Mouse (Mus musculus): ENCODE measurements at regions not wholly inside any gene's neighbourhood (a gene's known extent, or its start where the extent isn't known, plus 50 kb on each side); places are given as distances from the start of the nearest gene placed in this dataset.
"Not testable (repeated sequence)": the region's sequence is repeated elsewhere in the genome, so short reads cannot be mapped to it uniquely, and the experiment has no call there.

DNA sequence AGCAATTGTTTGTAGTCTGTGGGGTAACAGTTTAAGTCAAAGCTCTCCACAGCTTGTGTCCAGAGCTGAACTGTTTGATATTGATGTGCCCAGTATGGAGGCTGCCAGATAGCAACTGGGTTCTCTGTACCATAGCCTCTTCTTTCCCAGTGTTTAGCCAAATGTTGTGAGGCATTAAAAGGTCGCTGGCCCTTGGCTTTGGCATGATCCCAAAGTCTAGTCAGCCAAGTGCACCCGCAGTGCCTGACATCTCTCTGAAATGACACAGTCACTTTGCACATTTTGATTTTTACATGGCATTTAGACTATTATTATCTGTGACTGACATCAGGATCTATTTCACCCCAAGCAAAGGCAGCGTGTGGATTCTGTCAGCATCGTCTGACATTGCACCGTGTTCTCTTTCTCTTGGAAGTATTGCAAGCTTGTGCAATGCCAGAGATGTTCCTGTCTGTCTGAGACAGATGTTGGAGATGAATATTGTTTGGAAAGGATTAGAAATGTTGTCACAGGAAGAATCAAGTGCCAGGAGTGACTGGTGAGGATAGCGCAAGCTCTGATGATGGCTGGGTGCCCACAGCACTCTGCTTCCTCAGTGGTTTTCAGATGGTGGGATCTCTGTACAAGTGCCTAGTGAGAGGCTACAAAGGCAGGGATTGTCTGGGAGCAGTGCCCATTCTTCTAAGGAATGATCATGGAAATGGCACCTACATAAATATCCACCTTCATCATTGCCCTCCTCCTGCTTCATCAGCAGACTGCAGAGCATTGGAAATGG lies 289.3 kb upstream of the Shh start:
- no peak for DNase-seq

GRCm38 (mm10) chr5:28751821-28752220 lies 284.8 kb upstream of the Shh start:
- not testable (repeated sequence) for H3K36me3 ChIP-seq (ENCODE audit: control insufficient read depth, insufficient read depth, low read length); H3K27me3 ChIP-seq (replicated peaks; ENCODE audit: control insufficient read depth, insufficient read depth, low read length); H3K4me1 ChIP-seq (ENCODE audit: control insufficient read depth, insufficient read depth, low read length); H3K27ac ChIP-seq (ENCODE audit: insufficient read depth, low read depth, low read length); H3K4me3 ChIP-seq (ENCODE audit: insufficient read depth, low read depth, low read length); DNase-seq

More for the DNA sequence above, 289.3 kb upstream of the Shh start:
- Histone ChIP-seq H3K27ac (ENCODE audit: insufficient read depth, low read depth, low read length) (no peak overlapping the region), H3K4me1 (ENCODE audit: control insufficient read depth, insufficient read depth, low read length) (no peaks in the 10 kb centered on the region), H3K36me3 (ENCODE audit: control insufficient read depth, insufficient read depth, low read length) (no peaks in the 10 kb centered on the region), H3K27me3 (replicated peaks; ENCODE audit: control insufficient read depth, insufficient read depth, low read length) (no peaks in the 10 kb centered on the region), H3K4me3 (ENCODE audit: insufficient read depth, low read depth, low read length) (no peak overlapping the region)
- WGBS = 84% methylated on average over 6 of the region's 6 CpGs
- TF ChIP-seq CTCF (conservative IDR thresholded peaks at IDR 0.05; ENCODE audit: insufficient read depth, insufficient read length, low read depth, low read length) (no peak), POLR2A (IDR thresholded peaks at IDR 0.05; ENCODE audit: low read depth, low read length) (no peak)

DNA sequence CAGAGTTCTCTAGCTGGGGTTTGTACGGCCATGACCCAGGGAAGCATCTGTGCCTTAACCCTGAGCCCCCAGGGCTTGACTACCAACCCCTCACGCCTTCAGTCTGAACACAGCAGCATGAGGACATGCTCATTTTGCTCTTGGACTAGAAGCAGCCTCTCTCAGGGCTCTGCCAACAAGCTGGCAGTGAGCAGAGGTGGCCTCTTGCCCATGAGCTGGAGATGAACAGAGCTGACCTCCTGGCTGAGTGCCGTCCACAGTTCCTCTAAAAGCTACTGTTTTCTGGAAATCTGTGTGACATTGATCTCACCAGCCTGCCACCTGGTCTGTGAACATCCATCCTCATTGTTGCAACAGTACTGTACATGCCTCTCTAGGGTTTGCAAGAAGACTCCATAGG lies 267.7 kb upstream of the Shh start:
- 72% methylated on average over 3 of the region's 3 CpGs for WGBS
- no peak overlapping the region for H3K4me3 ChIP-seq (ENCODE audit: insufficient read depth, low read depth, low read length)
- no peak overlapping the region for H3K27ac ChIP-seq (ENCODE audit: insufficient read depth, low read depth, low read length)
- TF ChIP-seq CTCF (conservative IDR thresholded peaks at IDR 0.05; ENCODE audit: insufficient read depth, insufficient read length, low read depth, low read length) (no peak), POLR2A (IDR thresholded peaks at IDR 0.05; ENCODE audit: low read depth, low read length) (no peak)
- no peaks in the 10 kb centered on the region for H3K36me3 ChIP-seq (ENCODE audit: control insufficient read depth, insufficient read depth, low read length)
- no peak for DNase-seq
- no peaks in the 10 kb centered on the region for H3K27me3 ChIP-seq (replicated peaks; ENCODE audit: control insufficient read depth, insufficient read depth, low read length)
- H3K4me1 ChIP-seq (ENCODE audit: control insufficient read depth, insufficient read depth, low read length) = no peaks in the 10 kb centered on the region

DNA sequence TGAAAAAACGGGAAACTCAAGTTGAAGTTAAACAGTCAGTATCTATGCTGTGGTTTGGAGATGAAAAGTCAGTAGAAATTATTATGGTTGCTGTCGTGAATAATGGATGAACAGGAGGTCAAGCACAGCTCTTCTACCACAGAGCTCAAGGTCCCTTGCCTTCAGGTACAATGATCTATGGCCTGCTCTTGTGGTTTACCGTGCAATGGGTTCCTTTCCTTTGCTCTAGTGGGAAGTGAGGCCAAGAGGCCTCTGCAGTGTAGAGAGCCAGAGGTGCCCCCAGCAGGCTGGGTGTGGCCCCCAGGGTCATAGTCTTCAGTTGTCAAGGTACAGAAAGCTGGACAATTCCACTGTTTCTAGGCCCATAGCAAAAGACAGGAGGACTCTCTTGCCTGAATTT lies 255.0 kb upstream of the Shh start:
- no peak for DNase-seq
- Histone ChIP-seq H3K27me3 (replicated peaks; ENCODE audit: control insufficient read depth, insufficient read depth, low read length) (no peaks in the 10 kb centered on the region), H3K4me3 (ENCODE audit: insufficient read depth, low read depth, low read length) (no peak overlapping the region), H3K27ac (ENCODE audit: insufficient read depth, low read depth, low read length) (no peak overlapping the region), H3K36me3 (ENCODE audit: control insufficient read depth, insufficient read depth, low read length) (no peaks in the 10 kb centered on the region), H3K4me1 (ENCODE audit: control insufficient read depth, insufficient read depth, low read length) (no peaks in the 10 kb centered on the region)
- WGBS = 73% methylated on average over 3 of the region's 3 CpGs
- TF ChIP-seq POLR2A (IDR thresholded peaks at IDR 0.05; ENCODE audit: low read depth, low read length) = no peak
- TF ChIP-seq CTCF (conservative IDR thresholded peaks at IDR 0.05; ENCODE audit: insufficient read depth, insufficient read length, low read depth, low read length) = no peak

- Histone ChIP-seq H3K27me3 (replicated peaks; ENCODE audit: control insufficient read depth, insufficient read depth, low read length) (no peaks in the 10 kb centered on the region; the same call in 1 of the 2 replicates), H3K4me1 (ENCODE audit: control insufficient read depth, insufficient read depth, low read length) (no peaks in the 10 kb centered on the region), H3K27ac (ENCODE audit: insufficient read depth, low read depth, low read length) (no peak overlapping the region), H3K4me3 (ENCODE audit: insufficient read depth, low read depth, low read length) (no peak overlapping the region), H3K36me3 (ENCODE audit: control insufficient read depth, insufficient read depth, low read length) (no peaks in the 10 kb centered on the region)
- no peak for DNase-seq
- no peak for TF ChIP-seq POLR2A (IDR thresholded peaks at IDR 0.05; ENCODE audit: low read depth, low read length)
- TF ChIP-seq CTCF (conservative IDR thresholded peaks at IDR 0.05; ENCODE audit: insufficient read depth, insufficient read length, low read depth, low read length) = no peak
- 91% methylated on average over 4 of the region's 4 CpGs for WGBS
Measured at GRCm38 (mm10) chr5:28714978-28715377, 247.9 kb upstream of the Shh start.

DNA sequence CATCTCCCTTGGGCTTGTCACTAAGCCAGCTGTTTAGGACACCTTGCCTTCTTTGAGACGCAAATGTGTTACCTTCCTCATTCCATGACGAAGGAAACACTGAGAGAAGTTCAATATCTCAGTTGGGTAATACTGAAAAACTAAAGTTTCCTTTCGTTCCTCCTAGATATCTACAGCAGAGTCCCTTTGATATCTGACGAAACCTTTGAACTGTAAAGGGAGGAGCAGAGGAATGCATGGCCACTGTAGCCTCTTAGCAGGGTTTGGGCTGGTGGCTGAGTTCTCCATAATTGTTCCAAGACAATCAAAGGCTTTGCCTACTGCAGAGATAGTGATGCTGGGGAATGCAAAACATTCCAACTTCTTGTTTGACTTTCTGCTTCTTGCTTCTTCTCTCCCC lies 243.5 kb upstream of the Shh start:
- DNase-seq = no peak
- TF ChIP-seq POLR2A (IDR thresholded peaks at IDR 0.05; ENCODE audit: low read depth, low read length) (no peak), CTCF (conservative IDR thresholded peaks at IDR 0.05; ENCODE audit: insufficient read depth, insufficient read length, low read depth, low read length) (no peak)

GRCm38 (mm10) chr5:28709626-28710025 lies 242.6 kb upstream of the Shh start:
- Histone ChIP-seq H3K27me3 (replicated peaks; ENCODE audit: control insufficient read depth, insufficient read depth, low read length) (no peaks in the 10 kb centered on the region; the same call in 1 of the 2 replicates), H3K4me3 (ENCODE audit: insufficient read depth, low read depth, low read length) (no peak overlapping the region), H3K36me3 (ENCODE audit: control insufficient read depth, insufficient read depth, low read length) (no peaks in the 10 kb centered on the region), H3K4me1 (ENCODE audit: control insufficient read depth, insufficient read depth, low read length) (no peaks in the 10 kb centered on the region), H3K27ac (ENCODE audit: insufficient read depth, low read depth, low read length) (no peak overlapping the region)
- WGBS = 70% methylated on average over 2 of the region's 2 CpGs
- TF ChIP-seq POLR2A (IDR thresholded peaks at IDR 0.05; ENCODE audit: low read depth, low read length) = no peak
- no peak for TF ChIP-seq CTCF (conservative IDR thresholded peaks at IDR 0.05; ENCODE audit: insufficient read depth, insufficient read length, low read depth, low read length)
- no peak for DNase-seq

More for the DNA sequence above, 243.5 kb upstream of the Shh start:
- 34% methylated on average over 4 of the region's 4 CpGs for WGBS
- H3K36me3 ChIP-seq (ENCODE audit: control insufficient read depth, insufficient read depth, low read length) = no peaks in the 10 kb centered on the region
- H3K27me3 ChIP-seq (replicated peaks; ENCODE audit: control insufficient read depth, insufficient read depth, low read length) = no peaks in the 10 kb centered on the region; the same call in 1 of the 2 replicates
- no peaks in the 10 kb centered on the region for H3K4me1 ChIP-seq (ENCODE audit: control insufficient read depth, insufficient read depth, low read length)
- H3K27ac ChIP-seq (ENCODE audit: insufficient read depth, low read depth, low read length) = no peak overlapping the region
- no peak overlapping the region for H3K4me3 ChIP-seq (ENCODE audit: insufficient read depth, low read depth, low read length)
